Mouse (Mus musculus): ENCODE data around the gene Ttc27. TPM values are rescaled to one million over a fixed set of nuclear protein-coding genes. Genes with fewer than 3 reads are reported as not detected.
A peak's percentile ranks its signal among the peaks of the same experiment; 100 is the strongest.
"Not testable (repeated sequence)": the region's sequence is repeated elsewhere in the genome, so short reads cannot be mapped to it uniquely, and the experiment has no call there.

Gene Ttc27
- polyA plus RNA-seq (2016; fragmentation: Nextera tagmentation; extraction: Ambion mirVana): 22.9 and 23.0 TPM in 2 replicates

- Histone ChIP-seq H3K4me3 (replicated peaks) (peak within 1 kb of the TSS; percentile 80), H3K4me1 (peaks cover 8% of the 10 kb centered on the region), H3K9me3 (no peaks in the 10 kb centered on the region), H3K4me2 (peak within 1 kb of the TSS; percentile 80), H3K36me3 (replicated peaks) (peaks cover 10% of the 10 kb centered on the region), H3K27ac (no peak within 1 kb of the TSS), H3K27me3 (peaks cover 12% of the 10 kb centered on the region; the same call in 1 of the 2 replicates), H3K9ac (peak within 1 kb of the TSS; percentile 72)
- peak; percentile 95 for ATAC-seq (ENCODE audit: low FRiP score)
- WGBS: under 1% methylated on average over 31 of the region's 31 CpGs
These were observed at the start of gene Ttc27 for GRCm38 (mm10) chr17:74717618-74718151. Gene Ttc27, plus strand, starts transcription at chr17:74717732.

- H3K27ac ChIP-seq: no peak overlapping the region
- H3K9ac ChIP-seq: no peak overlapping the region
- H3K4me3 ChIP-seq (replicated peaks): no peak overlapping the region
- 80% methylated on average over 1 of the region's 1 CpGs for WGBS
- no peaks in the 10 kb centered on the region for H3K4me1 ChIP-seq
- H3K4me2 ChIP-seq: no peak overlapping the region
- H3K36me3 ChIP-seq (replicated peaks): peaks cover 68% of the 10 kb centered on the region
- ATAC-seq (ENCODE audit: low FRiP score): no peak
- no peaks in the 10 kb centered on the region for H3K9me3 ChIP-seq
- H3K27me3 ChIP-seq: no peaks in the 10 kb centered on the region
These were observed 49.5 kb upstream of the Ttc27 start for GRCm38 (mm10) chr17:74668010-74668409.

GRCm38 (mm10) chr17:74670031-74670430, 47.5 kb upstream of the Ttc27 start:
- Histone ChIP-seq H3K27me3 (no peaks in the 10 kb centered on the region), H3K36me3 (replicated peaks) (peaks cover 57% of the 10 kb centered on the region), H3K4me3 (replicated peaks) (no peak overlapping the region), H3K27ac (no peak overlapping the region), H3K4me2 (no peak overlapping the region), H3K9ac (no peak overlapping the region), H3K4me1 (no peaks in the 10 kb centered on the region), H3K9me3 (no peaks in the 10 kb centered on the region)
- ATAC-seq (ENCODE audit: low FRiP score): no peak
- 94% methylated on average over 13 of the region's 13 CpGs for WGBS

- WGBS: 88% methylated on average over 4 of the region's 4 CpGs
- no peak overlapping the region for H3K4me3 ChIP-seq (replicated peaks)
- H3K27me3 ChIP-seq: no peaks in the 10 kb centered on the region
- no peak overlapping the region for H3K9ac ChIP-seq
- ATAC-seq (ENCODE audit: low FRiP score): no peak
- peaks cover 50% of the 10 kb centered on the region for H3K36me3 ChIP-seq (replicated peaks)
- H3K4me1 ChIP-seq: no peaks in the 10 kb centered on the region
- H3K27ac ChIP-seq: no peak overlapping the region
- no peak overlapping the region for H3K4me2 ChIP-seq
- H3K9me3 ChIP-seq: no peaks in the 10 kb centered on the region
These were observed 45.1 kb upstream of the Ttc27 start for GRCm38 (mm10) chr17:74672446-74672845.

GRCm38 (mm10) chr17:74673251-74673650, 44.3 kb upstream of the Ttc27 start:
- ATAC-seq (ENCODE audit: low FRiP score): no peak
- H3K9me3 ChIP-seq: no peaks in the 10 kb centered on the region
- H3K36me3 ChIP-seq (replicated peaks): peaks cover 51% of the 10 kb centered on the region
- H3K4me2 ChIP-seq: no peak overlapping the region
- no peaks in the 10 kb centered on the region for H3K4me1 ChIP-seq
- H3K9ac ChIP-seq: no peak overlapping the region
- H3K27ac ChIP-seq: no peak overlapping the region
- no peak overlapping the region for H3K4me3 ChIP-seq (replicated peaks)
- H3K27me3 ChIP-seq: no peaks in the 10 kb centered on the region

- ATAC-seq (ENCODE audit: low FRiP score): no peak
- Histone ChIP-seq H3K9me3 (no peaks in the 10 kb centered on the region), H3K27ac (no peak overlapping the region), H3K27me3 (no peaks in the 10 kb centered on the region), H3K4me1 (no peaks in the 10 kb centered on the region), H3K4me3 (replicated peaks) (no peak overlapping the region), H3K4me2 (no peak overlapping the region), H3K36me3 (replicated peaks) (peaks cover 26% of the 10 kb centered on the region), H3K9ac (no peak overlapping the region)
- WGBS: 89% methylated on average over 8 of the region's 8 CpGs
These were observed 39.5 kb upstream of the Ttc27 start for GRCm38 (mm10) chr17:74678061-74678460.

- H3K4me2 ChIP-seq: no peak overlapping the region
- H3K27me3 ChIP-seq: no peaks in the 10 kb centered on the region
- H3K4me1 ChIP-seq: no peaks in the 10 kb centered on the region
- no peak for ATAC-seq (ENCODE audit: low FRiP score)
- 92% methylated on average over 3 of the region's 3 CpGs for WGBS
- H3K9ac ChIP-seq: no peak overlapping the region
- H3K36me3 ChIP-seq (replicated peaks): peaks cover 16% of the 10 kb centered on the region
- H3K4me3 ChIP-seq (replicated peaks): no peak overlapping the region
- no peak overlapping the region for H3K27ac ChIP-seq
- no peaks in the 10 kb centered on the region for H3K9me3 ChIP-seq
These were observed 32.6 kb upstream of the Ttc27 start for GRCm38 (mm10) chr17:74684927-74685326.

GRCm38 (mm10) chr17:74688555-74688954, 29.0 kb upstream of the Ttc27 start:
- no peaks in the 10 kb centered on the region for H3K27me3 ChIP-seq
- H3K4me3 ChIP-seq (replicated peaks): no peak overlapping the region
- no peak for ATAC-seq (ENCODE audit: low FRiP score)
- no peaks in the 10 kb centered on the region for H3K4me1 ChIP-seq
- no peak overlapping the region for H3K4me2 ChIP-seq
- H3K9me3 ChIP-seq: no peaks in the 10 kb centered on the region
- no peak overlapping the region for H3K27ac ChIP-seq
- WGBS: 89% methylated on average over 2 of the region's 2 CpGs
- H3K9ac ChIP-seq: no peak overlapping the region
- peaks cover 46% of the 10 kb centered on the region for H3K36me3 ChIP-seq (replicated peaks)

- 91% methylated on average over 4 of the region's 4 CpGs for WGBS
These were observed 28.1 kb upstream of the Ttc27 start for GRCm38 (mm10) chr17:74689406-74689805.

GRCm38 (mm10) chr17:74701661-74702060, 15.9 kb upstream of the Ttc27 start:
- WGBS: 98% methylated on average over 2 of the region's 2 CpGs
- H3K4me1 ChIP-seq; H3K27me3 ChIP-seq; ATAC-seq (ENCODE audit: low FRiP score); H3K9ac ChIP-seq; H3K27ac ChIP-seq; H3K9me3 ChIP-seq; H3K4me3 ChIP-seq (replicated peaks); H3K4me2 ChIP-seq: not testable (repeated sequence)
- H3K36me3 ChIP-seq (replicated peaks): peaks cover 55% of the 10 kb centered on the region

More at GRCm38 (mm10) chr17:74689406-74689805, 28.1 kb upstream of the Ttc27 start:
- Histone ChIP-seq H3K4me3 (replicated peaks) (no peak overlapping the region), H3K4me2 (no peak overlapping the region), H3K36me3 (replicated peaks) (peaks cover 48% of the 10 kb centered on the region), H3K27ac (no peak overlapping the region), H3K4me1 (no peaks in the 10 kb centered on the region), H3K9ac (no peak overlapping the region), H3K27me3 (no peaks in the 10 kb centered on the region), H3K9me3 (no peaks in the 10 kb centered on the region)
- ATAC-seq (ENCODE audit: low FRiP score): no peak

- Histone ChIP-seq H3K9ac (no peak overlapping the region), H3K27me3 (no peaks in the 10 kb centered on the region), H3K36me3 (replicated peaks) (peaks cover 18% of the 10 kb centered on the region), H3K4me1 (no peaks in the 10 kb centered on the region), H3K4me3 (replicated peaks) (no peak overlapping the region), H3K9me3 (no peaks in the 10 kb centered on the region), H3K4me2 (no peak overlapping the region), H3K27ac (no peak overlapping the region)
- 87% methylated on average over 5 of the region's 5 CpGs for WGBS
- ATAC-seq (ENCODE audit: low FRiP score): no peak
These were observed 12.1 kb upstream of the Ttc27 start for GRCm38 (mm10) chr17:74705480-74705879.

GRCm38 (mm10) chr17:74706593-74706992, 10.9 kb upstream of the Ttc27 start:
- no peak overlapping the region for H3K4me3 ChIP-seq (replicated peaks)
- H3K27ac ChIP-seq: no peak overlapping the region
- no peak overlapping the region for H3K4me2 ChIP-seq
- no peak overlapping the region for H3K9ac ChIP-seq
- peaks cover 14% of the 10 kb centered on the region for H3K36me3 ChIP-seq (replicated peaks)
- no peaks in the 10 kb centered on the region for H3K9me3 ChIP-seq
- ATAC-seq (ENCODE audit: low FRiP score): no peak
- no peaks in the 10 kb centered on the region for H3K27me3 ChIP-seq
- no peaks in the 10 kb centered on the region for H3K4me1 ChIP-seq

- Histone ChIP-seq H3K27ac (no peak overlapping the region), H3K4me2 (no peak overlapping the region), H3K27me3 (no peaks in the 10 kb centered on the region), H3K36me3 (replicated peaks) (peaks cover 8% of the 10 kb centered on the region; the same call in 1 of the 2 replicates), H3K4me3 (replicated peaks) (no peak overlapping the region), H3K4me1 (no peaks in the 10 kb centered on the region), H3K9ac (no peak overlapping the region), H3K9me3 (no peaks in the 10 kb centered on the region)
- ATAC-seq (ENCODE audit: low FRiP score): no peak
- WGBS: 89% methylated on average over 7 of the region's 7 CpGs
These were observed 9.8 kb upstream of the Ttc27 start for GRCm38 (mm10) chr17:74707637-74708152.
